Mouse (Mus musculus) ES-Bruce4 (cell line): ENCODE data around the gene Plbd1.

Source experiments
- CTCF ChIP-seq: IDR thresholded peaks from one replicate; pipeline ENCODE4 v1.8.1; 2011; ENCODE audit warnings: low read depth, low read length
- POLR2A ChIP-seq: IDR thresholded peaks from one replicate; pipeline ENCODE4 v1.8.1; 2011; ENCODE audit warnings: low read length; ENCODE audit not compliant: insufficient read depth

DNA sequence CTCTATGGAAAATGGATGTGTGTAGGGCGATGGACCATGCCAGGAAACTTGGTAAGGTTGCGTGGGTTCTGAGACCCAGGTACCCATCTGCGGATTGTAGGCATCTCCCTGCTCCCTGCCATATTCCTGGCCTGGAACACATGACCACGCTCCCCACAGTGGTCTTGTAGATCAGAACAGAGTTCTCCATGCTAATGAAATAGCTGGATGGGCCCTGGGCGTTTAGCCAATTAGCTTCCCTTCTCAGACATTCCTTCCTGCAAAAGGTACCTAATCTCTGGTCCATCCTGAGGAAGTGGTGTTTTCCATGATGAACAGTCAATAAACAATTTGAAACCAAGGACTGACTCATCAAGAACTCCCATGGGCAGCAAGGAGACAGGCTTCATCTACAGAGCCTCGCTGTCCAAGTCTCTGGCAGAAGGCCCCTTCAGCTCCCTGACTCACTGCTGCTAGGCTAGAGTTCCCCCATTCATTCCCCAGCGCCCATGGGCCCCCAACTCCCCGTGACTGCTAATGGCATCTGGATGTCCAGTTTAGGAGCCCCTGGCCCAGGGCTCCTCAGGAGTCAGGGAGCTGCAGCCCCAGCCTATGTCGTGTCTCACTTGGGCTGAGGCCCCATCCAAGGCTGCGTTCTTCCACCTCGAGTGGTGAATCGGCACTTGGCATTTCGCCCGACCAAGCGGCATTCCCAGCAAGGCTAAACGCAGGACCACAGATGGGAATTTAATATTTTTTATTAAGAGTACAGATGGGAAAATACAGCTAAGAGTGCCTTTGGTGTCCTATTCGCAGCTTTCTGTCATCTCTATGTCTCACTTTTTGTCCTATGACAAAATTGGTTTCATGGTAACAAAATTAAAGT, 50.1 kb downstream of the Plbd1 start:
- no peak for TF ChIP-seq CTCF
- no peak for TF ChIP-seq POLR2A
